8 mouse cellular contexts compared by ENCODE assay signal in the genomic region with DNA sequence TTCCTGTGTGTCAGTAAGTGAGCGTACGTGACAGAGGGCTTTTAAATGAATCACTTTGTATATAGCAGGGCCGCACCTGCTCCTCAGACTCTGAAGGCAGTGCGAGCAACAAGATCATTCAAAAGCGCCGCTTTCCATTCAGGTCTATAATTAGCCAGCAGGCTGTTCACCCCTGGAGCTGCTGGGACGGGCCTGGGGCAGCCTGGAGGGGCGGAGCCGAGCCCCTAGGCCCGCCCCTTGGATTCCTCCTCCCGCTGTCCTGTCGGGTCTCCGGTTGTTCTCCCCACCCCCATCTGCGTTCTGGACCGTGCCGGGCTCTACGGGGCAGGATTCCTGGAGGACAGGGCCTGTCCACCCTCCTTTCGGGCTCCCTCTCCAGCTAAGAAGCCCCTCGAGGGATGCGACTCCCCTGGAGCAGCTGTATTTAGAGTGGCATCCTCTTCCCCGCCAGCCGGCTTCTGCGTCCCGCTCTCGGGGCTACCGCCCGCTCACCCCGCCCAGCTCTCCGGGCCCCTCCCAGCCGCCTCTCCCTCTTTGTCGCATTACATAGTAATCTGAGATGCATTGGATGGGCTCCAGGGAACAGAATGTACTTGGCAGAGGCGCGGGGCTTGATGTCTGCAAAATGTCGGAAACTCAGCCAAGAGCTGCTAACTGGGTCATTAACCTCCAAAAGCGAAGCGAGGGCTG.
A peak's percentile ranks its signal among the peaks of the same experiment; 100 is the strongest.
DNase-seq lines count a peak whose midpoint lies in the region; ATAC-seq and TF ChIP-seq lines count a peak whose summit lies in the region.

No protein-coding gene starts in this region.

- H3K4me2 ChIP-seq in forebrain, embryonic 14.5 days (ENCODE audit: low read length) = peak overlapping the region; percentile 61
- peak overlapping the region; percentile 63 for H3K4me2 ChIP-seq in liver, embryonic 15.5 days
- H3K4me2 ChIP-seq in neural tube, embryonic 12.5 days (replicated peaks) = peak overlapping the region; percentile 66
- H3K4me2 ChIP-seq in stomach, postnatal 0 days (replicated peaks; ENCODE audit: low read depth) = peak overlapping the region; percentile 54

- WGBS in forebrain, embryonic 14.5 days = under 1% methylated on average over 36 of the region's 36 CpGs
- WGBS in liver, embryonic 15.5 days (ENCODE audit: insufficient replicate concordance) = 2% methylated on average over 36 of the region's 36 CpGs
- WGBS in neural tube, embryonic 12.5 days = under 1% methylated on average over 36 of the region's 36 CpGs
- WGBS in stomach, postnatal 0 days = under 1% methylated on average over 36 of the region's 36 CpGs

- no peaks in the 10 kb centered on the region for H3K9me3 ChIP-seq in forebrain, embryonic 14.5 days (replicated peaks; ENCODE audit: control insufficient read depth, low read length)
- H3K9me3 ChIP-seq in liver, embryonic 15.5 days (replicated peaks) = no peaks in the 10 kb centered on the region
- no peaks in the 10 kb centered on the region for H3K9me3 ChIP-seq in neural tube, embryonic 12.5 days
- H3K9me3 ChIP-seq in stomach, postnatal 0 days (ENCODE audit: control insufficient read depth, low read length) = no peaks in the 10 kb centered on the region

- H3K27ac ChIP-seq in forebrain, embryonic 14.5 days (ENCODE audit: low read depth, low read length) = peak overlapping the region; percentile 99
- peak overlapping the region; percentile 54; the same call in 1 of the 2 replicates for H3K27ac ChIP-seq in liver, embryonic 15.5 days (replicated peaks)
- peak overlapping the region; percentile 93 for H3K27ac ChIP-seq in neural tube, embryonic 12.5 days
- H3K27ac ChIP-seq in stomach, postnatal 0 days (replicated peaks) = peak overlapping the region; percentile 96

- no peak for TF ChIP-seq CTCF in stomach, postnatal 0 days (IDR thresholded peaks at IDR 0.05; ENCODE audit: low read depth)

- ATAC-seq in forebrain, embryonic 14.5 days = peak; percentile 95
- peak; percentile 87 for ATAC-seq in liver, embryonic 15.5 days (ENCODE audit: insufficient read depth)
- peak; percentile 96 for ATAC-seq in neural tube, embryonic 12.5 days (ENCODE audit: low FRiP score, low read depth)
- ATAC-seq in stomach, postnatal 0 days (ENCODE audit: low FRiP score, low TSS enrichment) = peak; percentile 95

- no peaks in the 10 kb centered on the region for H3K27me3 ChIP-seq in forebrain, embryonic 14.5 days (replicated peaks; ENCODE audit: control insufficient read depth, insufficient read depth, low read length)
- peaks cover 26% of the 10 kb centered on the region for H3K27me3 ChIP-seq in liver, embryonic 15.5 days
- H3K27me3 ChIP-seq in neural tube, embryonic 12.5 days (replicated peaks) = no peaks in the 10 kb centered on the region
- H3K27me3 ChIP-seq in stomach, postnatal 0 days (ENCODE audit: control insufficient read depth, insufficient read depth, low read length) = no peaks in the 10 kb centered on the region

- peak; percentile 39 to 53 for DNase-seq in CD8-positive naive resting alpha-beta T cell, adult 2 months (ENCODE audit: low read depth in 2 of 2, low spot score in 2 of 2)
- DNase-seq in c-Kit-positive CD71-positive TER-119-negative erythroid progenitor cells, embryonic 14.5 days (ENCODE audit: low read depth) = peak; percentile 10
- DNase-seq in forebrain, embryonic 14.5 days (ENCODE audit: low spot score) = peak; percentile 99
- DNase-seq in heart, postnatal 10 days = peak; percentile 100
- peak; percentile 93 to 95 for DNase-seq in kidney, postnatal 4 days
- peak; percentile 93 for DNase-seq in stomach, postnatal 0 days (ENCODE audit: low spot score)

- no peaks in the 10 kb centered on the region for H3K36me3 ChIP-seq in forebrain, embryonic 14.5 days (ENCODE audit: control insufficient read depth, insufficient read depth, low read length)
- no peaks in the 10 kb centered on the region for H3K36me3 ChIP-seq in liver, embryonic 15.5 days (replicated peaks)
- no peaks in the 10 kb centered on the region for H3K36me3 ChIP-seq in neural tube, embryonic 12.5 days
- H3K36me3 ChIP-seq in stomach, postnatal 0 days (ENCODE audit: control insufficient read depth, insufficient read depth, low read length) = no peaks in the 10 kb centered on the region

- peaks cover 19% of the 10 kb centered on the region for H3K4me1 ChIP-seq in forebrain, embryonic 14.5 days (ENCODE audit: control insufficient read depth, insufficient read depth, low read length)
- H3K4me1 ChIP-seq in liver, embryonic 15.5 days (replicated peaks) = peaks cover 11% of the 10 kb centered on the region
- peaks cover 22% of the 10 kb centered on the region for H3K4me1 ChIP-seq in neural tube, embryonic 12.5 days
- H3K4me1 ChIP-seq in stomach, postnatal 0 days (replicated peaks; ENCODE audit: control insufficient read depth, insufficient read depth) = peaks cover 10% of the 10 kb centered on the region

- peak overlapping the region; percentile 70 for H3K9ac ChIP-seq in forebrain, embryonic 14.5 days (ENCODE audit: low read length)
- peak overlapping the region; percentile 35; the same call in 1 of the 2 replicates for H3K9ac ChIP-seq in liver, embryonic 15.5 days
- H3K9ac ChIP-seq in neural tube, embryonic 12.5 days = peak overlapping the region; percentile 72
- H3K9ac ChIP-seq in stomach, postnatal 0 days (ENCODE audit: low read length) = peak overlapping the region; percentile 64

- intact Hi-C loops in heart, postnatal 10 days (cut with DNase I) = loop anchor here (5.0 to 10.0 kb wide), 2 partner anchors 147 to 434 kb away; no protein-coding TSS in a partner anchor

- TF ChIP-seq EP300 in stomach, postnatal 0 days (optimal IDR thresholded peaks at IDR 0.05) = peak; percentile 99

- H3K4me3 ChIP-seq in forebrain, embryonic 14.5 days (ENCODE audit: low read depth, low read length) = peak overlapping the region; percentile 43
- peak overlapping the region; percentile 57 for H3K4me3 ChIP-seq in liver, embryonic 15.5 days (replicated peaks)
- peak overlapping the region; percentile 52 for H3K4me3 ChIP-seq in neural tube, embryonic 12.5 days
- H3K4me3 ChIP-seq in stomach, postnatal 0 days (ENCODE audit: low read depth, low read length) = peak overlapping the region; percentile 41

Comparison
In these comparisons a context has a peak if more than half of its experiments do, and no peak if none do; other contexts are left out.
1. Peak in every context shown above with its lines: DNase-seq, ATAC-seq, H3K4me3 ChIP-seq and H3K27ac ChIP-seq.
2. DNase-seq: peak in every context shown above with its lines; median percentile 100 in heart, postnatal 10 days; 99 in forebrain, embryonic 14.5 days; 94 in kidney, postnatal 4 days; 93 in stomach, postnatal 0 days; 46 in CD8-positive naive resting alpha-beta T cell, adult 2 months; 10 in c-Kit-positive CD71-positive TER-119-negative erythroid progenitor cells, embryonic 14.5 days.